Mouse (Mus musculus) large intestine, adult 2 months (tissue): ENCODE data around the gene Cd27. TPM values are rescaled to one million over a fixed set of nuclear protein-coding genes. Genes with fewer than 3 reads are reported as not detected.

Experiments
- polyA plus RNA-seq: library from polyadenylated mRNA; depleted of rRNA; stranded (reverse); fragments of >200 nt; gene quantifications from 2 replicates; pipeline ENCODE4 v1.2.3, GENCODE M21; 2012; rRNA removed

The Cd27 gene
- polyA plus RNA-seq, 1 experiment, result 4.5 TPM

Other genes starting within 250 kb of the Cd27 start
- gene Pianp, start 240.3 kb downstream of the Cd27 start, polyA plus RNA-seq, result 2.3 and 3.3 TPM in 2 replicates
- gene Zfp384, start 227.9 kb downstream of the Cd27 start, polyA plus RNA-seq, result 39.5 and 59.5 TPM in 2 replicates
- gene Ing4, start 197.2 kb downstream of the Cd27 start, polyA plus RNA-seq, result 42.5 and 43.1 TPM in 2 replicates
- 12.5 and 14.6 TPM in 2 replicates for gene Acrbp, start 187.3 kb downstream of the Cd27 start, polyA plus RNA-seq
- gene Lpar5, start 169.1 kb downstream of the Cd27 start, polyA plus RNA-seq, result 55.4 and 127 TPM in 2 replicates
- gene Chd4, start 141.0 kb downstream of the Cd27 start, polyA plus RNA-seq, result 22.4 and 35.5 TPM in 2 replicates
- gene Nop2, start 105.1 kb downstream of the Cd27 start, polyA plus RNA-seq, result 17.7 and 18.4 TPM in 2 replicates
- 6.3 and 9.4 TPM in 2 replicates for gene Iffo1, start 91.8 kb downstream of the Cd27 start, polyA plus RNA-seq
- 3,259 and 4,191 TPM in 2 replicates for gene Gapdh, start 70.5 kb downstream of the Cd27 start, polyA plus RNA-seq
- 94.4 and 101 TPM in 2 replicates for gene Ncapd2, start 45.3 kb downstream of the Cd27 start, polyA plus RNA-seq
- gene Mrpl51, start 45.2 kb downstream of the Cd27 start, polyA plus RNA-seq, result 83.2 and 95.7 TPM in 2 replicates
- 13.6 and 15.0 TPM in 2 replicates for gene Vamp1, start 21.5 kb downstream of the Cd27 start, polyA plus RNA-seq
- gene Tapbpl, start 5.2 kb downstream of the Cd27 start, polyA plus RNA-seq, result 58.9 and 64.5 TPM in 2 replicates
- 0.05 and 0.14 TPM in 2 replicates for gene Tuba3a, start 49.0 kb upstream of the Cd27 start, polyA plus RNA-seq
- gene Ltbr, start 76.9 kb upstream of the Cd27 start, polyA plus RNA-seq, result 123 and 136 TPM in 2 replicates
- 7.9 and 11.0 TPM in 2 replicates for gene Scnn1a, start 83.6 kb upstream of the Cd27 start, polyA plus RNA-seq
- 123 and 182 TPM in 2 replicates for gene Tnfrsf1a, start 112.4 kb upstream of the Cd27 start, polyA plus RNA-seq
- gene Plekhg6, start 143.8 kb upstream of the Cd27 start, polyA plus RNA-seq, result 24.1 and 35.0 TPM in 2 replicates